Mouse (Mus musculus) bone marrow macrophage, adult 2 months (primary cell): ENCODE data around the gene Olfr536.
"Not testable (repeated sequence)": the region's sequence is repeated elsewhere in the genome, so short reads cannot be mapped to it uniquely, and the experiment has no call there.

Experiments used
- CTCF ChIP-seq: IDR thresholded peaks from 2 replicates; pipeline ENCODE4 v1.5.1; 2012; ENCODE audit warnings: low read depth, mild to moderate bottlenecking, low read length, moderate library complexity
- POLR2A ChIP-seq: IDR thresholded peaks from 2 replicates; pipeline ENCODE4 v1.6.1; 2012; ENCODE audit warnings: mild to moderate bottlenecking, low read depth, low read length, borderline replicate concordance

GRCm38 (mm10) chr7:140463070-140463469 lies 44.1 kb downstream of the Olfr536 start, which contains the start of gene Olfr533:
- not testable (repeated sequence) for TF ChIP-seq POLR2A, CTCF
